Mouse (Mus musculus): ENCODE measurements around the gene Commd1. TPM values are rescaled to one million over a fixed set of nuclear protein-coding genes. Genes with fewer than 3 reads are reported as not detected.

The Commd1 gene
- polyA plus RNA-seq (2015; fragmentation: Nextera tagmentation; extraction: Ambion mirVana): 368 and 400 TPM in 2 replicates

DNA sequence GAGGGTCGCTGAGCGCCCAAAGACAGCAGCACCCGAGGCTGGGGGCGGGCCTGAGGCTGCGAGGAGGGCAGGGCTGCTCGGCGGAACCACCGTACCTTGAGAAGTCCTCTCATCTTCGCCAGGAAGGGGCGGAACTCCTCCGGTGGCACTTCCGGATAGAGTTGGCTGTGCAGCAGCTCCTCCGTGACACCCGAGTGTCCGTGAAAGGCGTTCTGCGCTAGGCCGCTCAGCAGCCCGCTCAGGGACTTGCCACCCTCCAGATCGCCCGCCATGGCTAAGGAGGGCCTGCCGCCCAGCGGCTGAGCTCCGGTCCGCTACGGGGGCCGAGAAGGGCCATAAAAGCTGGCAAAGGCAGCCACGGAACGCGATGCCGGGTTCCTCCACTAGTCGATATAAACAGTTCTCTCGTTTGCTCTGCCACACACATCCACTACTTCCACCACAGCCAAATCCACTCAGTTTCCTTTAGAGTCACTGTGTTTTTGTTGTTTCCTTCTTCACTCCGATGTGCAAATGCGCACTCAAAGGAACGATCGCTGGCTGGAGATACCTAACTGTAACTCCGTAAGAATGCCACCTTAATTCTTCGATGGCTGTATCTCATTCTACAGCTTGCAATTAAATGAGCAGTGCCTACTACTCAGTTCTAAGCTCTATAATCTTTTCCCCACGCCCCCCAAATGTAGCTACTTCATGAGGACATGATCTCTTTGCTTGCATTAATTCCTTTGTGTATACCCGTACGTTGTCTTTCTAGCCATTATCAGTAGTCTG lies at the start of gene Commd1, which contains the start of gene Gm28048:
Gene Commd1, minus strand, starts transcription at position 399 of the 774 bp plus-strand sequence.
Gene Gm28048, minus strand, starts transcription at position 107 of the 774 bp plus-strand sequence.
- H3K4me1 ChIP-seq: peaks cover 19% of the 10 kb centered on the region
- peak within 1 kb of the TSS; percentile 73 for H3K9ac ChIP-seq
- peak; percentile 93 for ATAC-seq (ENCODE audit: borderline replicate concordance, extremely low read depth, low FRiP score, low TSS enrichment)
- peak within 1 kb of the TSS; percentile 97 for H3K27ac ChIP-seq
- H3K9me3 ChIP-seq: no peaks in the 10 kb centered on the region
- peaks cover 13% of the 10 kb centered on the region; the same call in 1 of the 2 replicates for H3K36me3 ChIP-seq
- peak within 1 kb of the TSS; percentile 67 for H3K4me3 ChIP-seq
- WGBS: 3% methylated on average over 42 of the region's 42 CpGs
- H3K4me2 ChIP-seq: peak within 1 kb of the TSS; percentile 70
- H3K27me3 ChIP-seq: no peaks in the 10 kb centered on the region

DNA sequence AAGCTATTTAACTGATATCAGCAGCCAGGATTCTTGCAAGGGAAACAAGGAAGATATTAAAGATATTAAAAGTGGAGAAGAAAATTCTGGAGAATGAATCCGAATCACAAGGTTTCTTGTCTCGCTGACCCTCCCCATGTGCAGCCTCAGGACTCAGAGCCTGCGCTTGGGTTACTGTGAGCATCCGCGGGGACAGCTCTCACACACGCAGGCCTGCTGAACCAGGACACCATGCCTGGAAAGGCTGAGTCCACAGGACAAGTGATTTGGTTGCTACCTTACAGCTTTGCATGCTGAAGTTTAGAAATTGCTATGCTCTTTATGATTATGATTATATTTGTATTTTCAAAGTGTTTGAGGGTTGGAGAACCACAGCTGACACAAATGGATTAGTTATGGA lies 47.2 kb upstream of the Commd1 start:
- Histone ChIP-seq H3K9me3 (no peaks in the 10 kb centered on the region), H3K4me1 (no peaks in the 10 kb centered on the region), H3K27me3 (no peaks in the 10 kb centered on the region), H3K4me3 (no peak overlapping the region), H3K4me2 (no peak overlapping the region), H3K36me3 (no peaks in the 10 kb centered on the region), H3K27ac (no peak overlapping the region), H3K9ac (no peak overlapping the region)
- 68% methylated on average over 6 of the region's 6 CpGs for WGBS
- ATAC-seq (ENCODE audit: borderline replicate concordance, extremely low read depth, low FRiP score, low TSS enrichment): no peak

DNA sequence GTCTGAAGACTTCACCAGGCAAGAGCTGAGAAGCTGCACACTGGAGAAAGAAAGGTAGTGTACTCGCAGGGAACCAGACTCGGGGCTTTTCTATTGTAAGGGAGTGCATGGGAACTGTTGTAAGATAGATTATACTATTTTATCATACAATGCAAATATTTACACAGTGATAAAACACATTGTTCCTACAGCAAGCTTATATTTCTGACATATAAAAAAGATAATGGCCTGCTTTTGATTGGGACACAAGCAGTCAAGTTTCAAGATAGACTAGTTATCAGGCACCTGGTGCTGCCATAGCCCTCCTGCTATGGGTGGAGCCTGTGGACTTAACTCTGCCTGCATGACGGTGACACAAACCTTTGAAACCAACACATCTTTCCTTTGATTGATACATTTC lies 46.8 kb upstream of the Commd1 start:
- no peak overlapping the region for H3K4me2 ChIP-seq
- H3K27ac ChIP-seq: no peak overlapping the region
- no peaks in the 10 kb centered on the region for H3K9me3 ChIP-seq
- no peak overlapping the region for H3K4me3 ChIP-seq
- H3K36me3 ChIP-seq: no peaks in the 10 kb centered on the region
- H3K27me3 ChIP-seq: no peaks in the 10 kb centered on the region
- 14% methylated on average over 3 of the region's 3 CpGs for WGBS
- no peaks in the 10 kb centered on the region for H3K4me1 ChIP-seq
- no peak for ATAC-seq (ENCODE audit: borderline replicate concordance, extremely low read depth, low FRiP score, low TSS enrichment)
- H3K9ac ChIP-seq: no peak overlapping the region

DNA sequence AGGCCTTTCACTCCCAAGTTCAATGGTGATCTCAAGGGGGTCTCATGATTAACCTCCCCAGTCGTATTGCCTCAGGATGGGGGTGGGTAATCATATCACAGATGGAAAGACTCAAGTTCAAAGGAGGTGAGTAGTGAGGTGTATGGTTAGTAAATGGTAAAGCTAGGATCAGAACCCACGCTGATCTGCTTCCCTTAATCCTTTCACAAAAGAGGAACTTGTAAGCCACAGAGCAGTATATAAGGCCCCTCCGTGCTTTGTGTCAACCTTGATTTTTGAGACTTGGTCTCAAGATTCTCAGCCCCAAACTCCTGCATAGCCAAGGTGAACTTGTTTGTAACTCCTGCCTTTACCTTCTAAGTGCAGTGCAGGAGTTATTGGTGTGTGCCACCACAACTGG lies 42.0 kb upstream of the Commd1 start:
- WGBS: 67% methylated on average over 3 of the region's 3 CpGs
- Histone ChIP-seq H3K4me3 (no peak overlapping the region), H3K9me3 (no peaks in the 10 kb centered on the region)

DNA sequence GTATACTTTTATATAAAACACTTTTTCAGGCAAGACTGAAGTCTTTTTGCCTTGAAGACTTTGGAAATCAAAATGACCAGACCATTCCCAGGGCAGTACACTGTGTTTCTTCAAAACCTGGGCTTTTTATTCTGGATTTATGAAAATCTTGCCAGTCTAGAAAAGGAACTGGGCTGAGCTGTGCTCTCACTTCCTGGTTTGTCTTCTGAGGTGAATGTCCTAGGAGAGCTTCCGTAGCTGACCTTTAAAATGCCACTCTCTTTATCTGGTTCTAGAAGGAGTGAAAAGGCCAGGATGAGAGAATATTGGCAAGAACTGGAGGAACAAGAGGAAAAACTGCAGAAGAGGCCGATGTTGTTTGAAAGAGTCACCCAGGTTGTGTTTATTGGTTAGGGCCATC lies 41.0 kb upstream of the Commd1 start:
- ATAC-seq (ENCODE audit: borderline replicate concordance, extremely low read depth, low FRiP score, low TSS enrichment): no peak
- no peak overlapping the region for H3K4me3 ChIP-seq
- H3K9ac ChIP-seq: no peak overlapping the region
- no peaks in the 10 kb centered on the region for H3K9me3 ChIP-seq
- no peaks in the 10 kb centered on the region for H3K27me3 ChIP-seq
- no peaks in the 10 kb centered on the region for H3K4me1 ChIP-seq
- H3K36me3 ChIP-seq: no peaks in the 10 kb centered on the region
- H3K27ac ChIP-seq: no peak overlapping the region
- 85% methylated on average over 2 of the region's 2 CpGs for WGBS
- no peak overlapping the region for H3K4me2 ChIP-seq

More for the DNA sequence above, 42.0 kb upstream of the Commd1 start:
- no peak overlapping the region for H3K27ac ChIP-seq
- no peak overlapping the region for H3K4me2 ChIP-seq
- ATAC-seq (ENCODE audit: borderline replicate concordance, extremely low read depth, low FRiP score, low TSS enrichment): no peak
- H3K36me3 ChIP-seq: no peaks in the 10 kb centered on the region
- H3K9ac ChIP-seq: no peak overlapping the region
- H3K27me3 ChIP-seq: no peaks in the 10 kb centered on the region
- H3K4me1 ChIP-seq: no peaks in the 10 kb centered on the region

DNA sequence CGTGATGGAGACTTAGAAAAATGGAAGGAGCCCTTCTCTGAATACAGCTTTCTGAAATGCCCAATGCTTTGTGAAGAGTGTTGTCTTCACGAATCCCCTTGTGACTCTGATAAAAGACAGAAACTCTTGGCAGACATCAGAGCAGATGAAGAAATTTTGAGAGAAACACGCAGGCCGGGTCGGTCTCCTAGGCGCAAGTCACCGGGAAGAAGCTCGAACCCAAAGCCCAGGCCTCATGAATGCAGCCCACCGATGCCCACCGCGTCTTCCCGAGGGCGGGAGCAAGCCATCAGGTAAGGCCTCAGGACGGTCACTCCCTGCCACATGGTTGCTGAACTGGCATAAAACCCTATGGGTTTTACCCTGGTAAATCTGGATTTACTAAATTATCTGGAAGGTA lies 38.7 kb upstream of the Commd1 start:
- no peak for ATAC-seq (ENCODE audit: borderline replicate concordance, extremely low read depth, low FRiP score, low TSS enrichment)
- Histone ChIP-seq H3K36me3 (no peaks in the 10 kb centered on the region), H3K27ac (no peak overlapping the region), H3K4me3 (no peak overlapping the region), H3K4me2 (no peak overlapping the region), H3K27me3 (no peaks in the 10 kb centered on the region), H3K9me3 (no peaks in the 10 kb centered on the region), H3K4me1 (no peaks in the 10 kb centered on the region), H3K9ac (no peak overlapping the region)
- WGBS: 91% methylated on average over 14 of the region's 14 CpGs

DNA sequence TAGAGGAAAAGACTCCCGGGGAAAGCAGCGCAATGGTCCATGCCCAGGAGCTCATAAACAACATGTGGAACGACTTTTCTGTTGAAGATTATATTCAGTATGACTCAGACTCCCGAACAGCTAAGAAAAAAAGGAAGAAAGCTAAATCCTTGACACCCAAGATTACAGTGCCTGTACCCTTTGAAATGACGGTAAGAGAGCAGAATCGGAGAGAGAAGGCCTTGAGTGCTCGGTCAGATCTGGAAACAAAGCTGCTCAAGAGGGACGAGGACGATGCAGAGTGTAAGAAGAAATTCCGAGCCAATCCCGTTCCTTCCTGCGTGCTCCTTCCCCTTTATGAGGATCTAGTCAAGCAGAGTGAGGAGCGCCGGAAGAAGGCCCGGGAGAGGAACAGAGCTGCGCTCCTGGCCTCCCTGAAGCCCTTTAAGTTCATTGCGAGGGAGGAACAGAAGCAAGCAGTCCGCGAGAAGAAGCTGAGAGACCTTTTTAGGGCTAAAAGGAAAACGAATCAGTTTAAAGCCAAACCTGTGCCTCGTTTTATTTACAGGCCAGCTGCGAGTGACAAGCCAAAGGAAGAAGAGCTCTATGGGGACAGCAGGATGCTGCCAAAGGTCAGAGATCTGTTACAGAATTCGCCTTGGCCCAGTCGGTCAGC lies 38.1 kb upstream of the Commd1 start:
- Histone ChIP-seq H3K4me1 (no peaks in the 10 kb centered on the region), H3K27ac (no peak overlapping the region), H3K9ac (no peak overlapping the region), H3K9me3 (no peaks in the 10 kb centered on the region), H3K27me3 (no peaks in the 10 kb centered on the region), H3K4me2 (no peak overlapping the region), H3K36me3 (no peaks in the 10 kb centered on the region), H3K4me3 (no peak overlapping the region)
- ATAC-seq (ENCODE audit: borderline replicate concordance, extremely low read depth, low FRiP score, low TSS enrichment): no peak
- 67% methylated on average over 24 of the region's 24 CpGs for WGBS

DNA sequence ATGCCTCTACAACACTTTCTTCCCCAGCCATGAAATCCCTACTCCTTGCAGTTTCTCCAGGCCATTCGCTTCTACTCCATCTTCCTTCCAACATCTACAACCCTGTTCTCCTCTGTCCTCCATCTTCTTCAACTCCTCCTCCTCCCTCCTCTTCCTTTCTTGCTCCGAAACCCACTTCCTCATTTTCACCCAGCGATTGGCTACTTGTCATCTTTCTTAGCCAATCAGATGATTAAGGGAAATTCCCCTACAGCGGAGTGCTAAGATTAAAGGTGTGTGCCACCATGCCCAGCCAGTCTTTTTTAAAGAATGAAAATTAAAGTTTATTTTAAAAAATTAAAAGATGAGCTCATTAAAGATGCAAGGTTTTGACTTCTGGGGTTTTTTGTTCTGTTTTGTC lies 35.8 kb upstream of the Commd1 start:
- Histone ChIP-seq H3K9me3 (no peaks in the 10 kb centered on the region), H3K27ac (no peak overlapping the region), H3K4me2 (no peak overlapping the region), H3K4me3 (no peak overlapping the region), H3K4me1 (no peaks in the 10 kb centered on the region), H3K9ac (no peak overlapping the region), H3K36me3 (no peaks in the 10 kb centered on the region), H3K27me3 (no peaks in the 10 kb centered on the region)
- no peak for ATAC-seq (ENCODE audit: borderline replicate concordance, extremely low read depth, low FRiP score, low TSS enrichment)
- 87% methylated on average over 4 of the region's 4 CpGs for WGBS

DNA sequence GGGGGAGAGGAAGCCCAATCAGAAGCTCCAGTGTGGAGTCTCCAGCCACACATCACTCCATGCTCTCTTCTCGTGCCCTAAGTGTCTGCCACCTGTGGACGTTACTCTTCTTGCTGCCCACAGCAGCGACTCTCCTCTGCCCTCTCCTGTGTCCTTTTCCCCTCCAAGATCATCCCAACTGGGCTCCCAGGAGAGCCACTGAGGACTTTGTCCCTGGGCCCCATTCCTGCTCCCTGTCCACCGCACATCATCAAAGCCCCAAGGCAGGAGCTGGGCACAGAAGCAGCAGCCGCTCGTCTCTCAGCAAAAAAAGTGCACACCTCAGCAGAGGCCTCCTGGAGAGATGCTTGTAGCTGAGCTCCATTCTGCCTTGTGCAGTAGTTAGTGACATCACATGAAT lies 32.8 kb upstream of the Commd1 start:
- H3K27ac ChIP-seq: no peak overlapping the region
- H3K9ac ChIP-seq: no peak overlapping the region
- no peak overlapping the region for H3K4me2 ChIP-seq
- no peaks in the 10 kb centered on the region for H3K27me3 ChIP-seq
- 64% methylated on average over 6 of the region's 6 CpGs for WGBS
- no peaks in the 10 kb centered on the region for H3K36me3 ChIP-seq
- no peak overlapping the region for H3K4me3 ChIP-seq
- H3K4me1 ChIP-seq: no peaks in the 10 kb centered on the region
- H3K9me3 ChIP-seq: no peaks in the 10 kb centered on the region
- no peak for ATAC-seq (ENCODE audit: borderline replicate concordance, extremely low read depth, low FRiP score, low TSS enrichment)

DNA sequence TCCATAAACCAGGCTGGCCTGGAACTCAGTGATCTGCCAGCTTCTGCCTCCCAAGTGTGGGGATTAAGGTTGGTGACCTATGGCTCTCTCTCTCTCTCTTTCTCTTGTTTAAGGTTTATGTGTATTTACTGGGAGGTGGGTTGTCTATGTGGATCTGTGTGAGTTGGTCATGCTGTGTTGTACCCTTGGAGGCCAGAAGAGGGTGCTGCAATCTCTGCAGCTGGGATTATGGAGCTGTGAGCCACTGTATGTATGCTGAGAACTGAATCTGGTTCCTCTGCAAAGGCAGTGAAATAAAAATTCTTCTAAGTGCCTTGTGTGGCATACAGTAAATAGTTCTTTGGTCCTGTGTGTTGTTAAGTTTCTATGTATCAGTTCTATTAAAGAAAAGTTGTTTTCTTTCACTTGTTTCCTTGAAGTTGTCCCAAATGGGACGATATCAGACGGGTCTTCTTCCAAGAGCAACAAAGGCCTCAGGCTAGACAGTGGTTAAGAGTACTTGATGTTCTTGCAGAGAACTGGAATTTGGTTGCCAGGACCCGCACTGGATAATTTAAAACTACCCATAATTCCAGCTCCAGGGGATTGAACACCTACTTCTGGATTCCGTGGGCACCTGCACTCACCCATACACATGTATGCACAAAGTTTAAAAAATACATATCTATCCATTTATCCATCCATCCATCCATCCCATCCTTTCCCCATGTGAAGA lies 31.6 kb upstream of the Commd1 start:
- ATAC-seq (ENCODE audit: borderline replicate concordance, extremely low read depth, low FRiP score, low TSS enrichment): no peak

DNA sequence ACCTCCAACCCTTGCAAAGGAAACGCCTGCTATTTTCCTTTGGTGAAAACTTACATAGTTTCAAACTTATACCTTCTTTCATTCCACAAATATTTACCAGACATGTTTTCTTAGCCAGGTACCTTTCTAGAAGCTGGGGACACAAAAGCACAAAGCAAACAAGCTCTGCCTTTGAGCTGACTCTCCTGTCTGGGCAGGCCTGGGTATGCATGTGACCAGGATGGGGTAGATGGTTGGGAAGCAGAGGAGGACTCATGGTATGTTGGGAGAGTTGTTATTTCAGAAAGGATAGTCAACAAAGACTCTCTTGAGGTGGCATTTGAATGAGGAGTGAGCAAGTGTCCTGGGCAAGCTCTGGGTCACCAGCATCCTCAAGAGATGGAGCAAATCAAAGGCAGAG lies 30.9 kb upstream of the Commd1 start:
- H3K4me2 ChIP-seq: no peak overlapping the region
- H3K4me3 ChIP-seq: no peak overlapping the region
- no peaks in the 10 kb centered on the region for H3K9me3 ChIP-seq
- H3K9ac ChIP-seq: no peak overlapping the region
- WGBS: 51% methylated on average over 1 of the region's 1 CpGs
- no peaks in the 10 kb centered on the region for H3K36me3 ChIP-seq
- H3K27ac ChIP-seq: no peak overlapping the region
- ATAC-seq (ENCODE audit: borderline replicate concordance, extremely low read depth, low FRiP score, low TSS enrichment): no peak
- H3K27me3 ChIP-seq: no peaks in the 10 kb centered on the region
- no peaks in the 10 kb centered on the region for H3K4me1 ChIP-seq

More for the DNA sequence above, 31.6 kb upstream of the Commd1 start:
- Histone ChIP-seq H3K27me3 (no peaks in the 10 kb centered on the region), H3K4me1 (no peaks in the 10 kb centered on the region), H3K36me3 (no peaks in the 10 kb centered on the region), H3K9ac (no peak overlapping the region), H3K4me3 (no peak overlapping the region), H3K9me3 (no peaks in the 10 kb centered on the region), H3K4me2 (no peak overlapping the region), H3K27ac (no peak overlapping the region)
- WGBS: 88% methylated on average over 4 of the region's 4 CpGs

DNA sequence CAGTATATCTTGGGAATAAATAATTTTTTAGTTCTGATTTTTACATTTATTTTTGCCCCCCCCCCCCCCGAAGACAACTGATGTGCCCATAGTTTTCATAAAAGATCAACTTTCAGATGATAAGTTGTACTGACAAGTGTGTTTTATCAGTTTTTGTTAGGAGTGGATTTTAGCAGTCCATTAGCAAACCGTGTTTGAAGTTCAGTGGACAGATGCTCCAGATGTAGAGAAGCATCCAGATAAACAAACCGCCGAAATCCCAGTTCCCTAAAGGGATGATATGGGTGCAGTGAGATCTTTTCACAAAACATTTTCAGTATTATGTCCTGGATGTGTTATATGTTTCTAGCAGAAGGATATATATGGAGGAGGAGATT lies 26.6 kb upstream of the Commd1 start:
- peak overlapping the region; percentile 89; the same call in 1 of the 2 replicates for H3K27ac ChIP-seq
- WGBS: 9% methylated on average over 4 of the region's 4 CpGs
- no peaks in the 10 kb centered on the region for H3K9me3 ChIP-seq
- H3K9ac ChIP-seq: 0 out of 2 replicates have a peak overlapping the region, but pooled peaks have one; percentile 71
- no peaks in the 10 kb centered on the region for H3K4me1 ChIP-seq
- H3K4me3 ChIP-seq: peak overlapping the region; percentile 64
- peak overlapping the region; percentile 89 for H3K4me2 ChIP-seq
- peaks cover 17% of the 10 kb centered on the region for H3K36me3 ChIP-seq
- no peak for ATAC-seq (ENCODE audit: borderline replicate concordance, extremely low read depth, low FRiP score, low TSS enrichment)
- no peaks in the 10 kb centered on the region for H3K27me3 ChIP-seq

All from lung, embryonic 15.5 days (tissue).